12 mouse cellular contexts compared by ENCODE assay signal in the genomic region with DNA sequence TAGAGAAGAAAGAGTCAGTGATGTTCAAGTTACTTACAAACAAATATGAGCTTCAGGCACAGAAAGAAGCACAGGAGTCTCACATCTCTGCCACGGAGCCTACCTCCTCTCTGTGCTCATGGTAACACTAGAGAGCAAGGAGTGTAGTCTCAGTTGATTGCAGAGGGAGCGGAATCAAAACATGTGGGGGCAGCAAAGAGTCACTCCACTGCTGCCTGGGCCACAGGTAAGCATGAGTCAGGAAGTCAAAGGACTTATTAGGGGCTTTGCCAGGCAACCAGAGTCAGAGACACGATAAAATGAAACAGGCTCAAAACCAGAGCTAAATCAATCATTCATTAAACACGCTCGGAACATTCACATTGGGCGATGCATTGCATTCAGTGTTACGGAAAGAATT.
A peak's percentile ranks its signal among the peaks of the same experiment; 100 is the strongest.
DNase-seq lines count a peak whose midpoint lies in the region; ATAC-seq and TF ChIP-seq lines count a peak whose summit lies in the region.
"Had no signal": no experiment of that assay in that cellular context is flagged by ENCODE, and none has a peak within 500 bp of the region (broad histone marks: within the 10 kb centered on the region; RNA-seq: fewer than 3 reads in every experiment).

No protein-coding gene starts in this region.

- DNase-seq in embryo, embryonic 11 days, result peak; percentile 20
- no peak for DNase-seq in embryo, embryonic 10.5 days (ENCODE audit: low spot score)
- no peak for DNase-seq in liver, embryonic 14.5 days (ENCODE audit: low read depth in 3 of 3, low spot score in 3 of 3)
- DNase-seq in adrenal gland, postnatal 14 days, result peak; percentile 17
- DNase-seq in gastrocnemius, adult 18-20 months (ENCODE audit: low spot score), result no peak
- DNase-seq in retina, postnatal 1 day, result no peak
- DNase-seq: cerebellum, postnatal 25 days had no signal

- no peak for TF ChIP-seq EP300 in liver, embryonic 14.5 days (IDR thresholded peaks at IDR 0.05; ENCODE audit: low read depth)

- no peaks in the 10 kb centered on the region for H3K36me3 ChIP-seq in liver, embryonic 14.5 days (replicated peaks; ENCODE audit: control insufficient read depth, insufficient read depth, low read depth)
- H3K36me3 ChIP-seq in liver, embryonic 12.5 days, result no peaks in the 10 kb centered on the region
- H3K36me3 ChIP-seq in small intestine, adult 2 months (ENCODE audit: control insufficient read depth, insufficient read depth, low read length), result no peaks in the 10 kb centered on the region
- H3K36me3 ChIP-seq: forebrain, embryonic 10.5 days; limb, embryonic 13.5 days; midbrain, embryonic 10.5 days had no signal

- TF ChIP-seq POLR2A in small intestine, adult 2 months (IDR thresholded peaks at IDR 0.05; ENCODE audit: low read depth, low read length), result no peak

- peaks cover 0 to 4% of the 10 kb centered on the region in 2 experiments; a peak in 2 of 4 replicates for H3K4me1 ChIP-seq in liver, embryonic 14.5 days (replicated peaks; ENCODE audit: control insufficient read depth in 2 of 2, insufficient read depth in 2 of 2, low read length in 1 of 2)
- H3K4me1 ChIP-seq in liver, embryonic 12.5 days, result no peaks in the 10 kb centered on the region
- H3K4me1 ChIP-seq in small intestine, adult 2 months (ENCODE audit: control insufficient read depth, insufficient read depth, insufficient read length, low read length), result peaks cover 2% of the 10 kb centered on the region; the same call in 1 of the 2 replicates
- H3K4me1 ChIP-seq: limb, embryonic 13.5 days had no signal

- peak; percentile 36; the same call in 1 of the 2 replicates for TF ChIP-seq CTCF in liver, embryonic 14.5 days (IDR thresholded peaks at IDR 0.05; ENCODE audit: low read depth)
- TF ChIP-seq CTCF in small intestine, adult 2 months (IDR thresholded peaks at IDR 0.05; ENCODE audit: extremely low read depth, insufficient read length, insufficient replicate concordance, low read depth, low read length), result peak; percentile 24; the same call in 1 of the 2 replicates

- WGBS in liver, embryonic 14.5 days (ENCODE audit: insufficient replicate concordance), result 61% methylated on average over 7 of the region's 7 CpGs
- 61% methylated on average over 7 of the region's 7 CpGs for WGBS in liver, embryonic 12.5 days (ENCODE audit: insufficient replicate concordance)
- WGBS in small intestine, adult 2 months, result 58% methylated on average over 7 of the region's 7 CpGs

- no peak overlapping the region for H3K27ac ChIP-seq in liver, embryonic 14.5 days
- no peak overlapping the region for H3K27ac ChIP-seq in liver, embryonic 12.5 days
- H3K27ac ChIP-seq in small intestine, adult 2 months (ENCODE audit: insufficient read depth, low read depth, low read length), result no peak overlapping the region
- H3K27ac ChIP-seq: forebrain, embryonic 10.5 days; limb, embryonic 13.5 days; midbrain, embryonic 10.5 days had no signal

- no peak overlapping the region for H3K9ac ChIP-seq in liver, embryonic 14.5 days (replicated peaks)
- H3K9ac ChIP-seq in liver, embryonic 12.5 days, result no peak overlapping the region
- H3K9ac ChIP-seq: limb, embryonic 13.5 days had no signal

- no peaks in the 10 kb centered on the region for H3K27me3 ChIP-seq in liver, embryonic 14.5 days (ENCODE audit: control insufficient read depth, insufficient read depth, low read length)
- H3K27me3 ChIP-seq in liver, embryonic 12.5 days (replicated peaks), result no peaks in the 10 kb centered on the region
- no peaks in the 10 kb centered on the region for H3K27me3 ChIP-seq in small intestine, adult 2 months (ENCODE audit: control insufficient read depth, insufficient read depth, low read length)
- H3K27me3 ChIP-seq: limb, embryonic 13.5 days had no signal

- no peaks in the 10 kb centered on the region for H3K9me3 ChIP-seq in liver, embryonic 14.5 days (ENCODE audit: control insufficient read depth, low read length)
- no peaks in the 10 kb centered on the region for H3K9me3 ChIP-seq in liver, embryonic 12.5 days (replicated peaks)
- H3K9me3 ChIP-seq: forebrain, embryonic 10.5 days; limb, embryonic 13.5 days; midbrain, embryonic 10.5 days had no signal

- no peak overlapping the region for H3K4me3 ChIP-seq in liver, embryonic 14.5 days (ENCODE audit: insufficient read depth in 1 of 2, low read depth in 2 of 2, low read length in 2 of 2)
- no peak overlapping the region for H3K4me3 ChIP-seq in liver, embryonic 12.5 days
- H3K4me3 ChIP-seq in small intestine, adult 2 months (ENCODE audit: low read depth, low read length), result no peak overlapping the region
- H3K4me3 ChIP-seq: forebrain, embryonic 10.5 days; limb, embryonic 13.5 days; midbrain, embryonic 10.5 days had no signal

- no peak for ATAC-seq in liver, embryonic 14.5 days (ENCODE audit: insufficient read depth)
- ATAC-seq in liver, embryonic 12.5 days, result no peak

- no peak overlapping the region for H3K4me2 ChIP-seq in liver, embryonic 14.5 days (ENCODE audit: low read depth)
- H3K4me2 ChIP-seq in liver, embryonic 12.5 days, result no peak overlapping the region
- H3K4me2 ChIP-seq: limb, embryonic 13.5 days had no signal

Comparison
In these comparisons a context has a peak if more than half of its experiments do, and no peak if none do; other contexts are left out.
1. DNase-seq: peak in embryo, embryonic 11 days (single experiment) and adrenal gland, postnatal 14 days (single experiment); none in embryo, embryonic 10.5 days (single experiment), liver, embryonic 14.5 days (0 of 3), gastrocnemius, adult 18-20 months (single experiment) and retina, postnatal 1 day (single experiment).